Mouse (Mus musculus): ENCODE results near the gene Lpp. TPM values are rescaled to one million over a fixed set of nuclear protein-coding genes. Genes with fewer than 3 reads are reported as not detected.

Lpp gene
- total and polyA plus RNA-seq, 3 experiments = 0.64 to 1.2 (median 0.68) TPM

- Histone ChIP-seq H3K27me3 (replicated peaks) (peaks cover 6% of the 10 kb centered on the region), H3K36me3 (replicated peaks in 1 of 2; ENCODE audit: control insufficient read depth in 1 of 2, insufficient read depth in 1 of 2, low read length in 1 of 2) (no peaks in the 10 kb centered on the region), H3K9ac (ENCODE audit: insufficient read depth, low read depth) (no peak overlapping the region), H3K27ac (ENCODE audit: insufficient read depth, low read depth) (no peak overlapping the region), H3K4me1 (ENCODE audit: control insufficient read depth in 1 of 2, insufficient read depth in 2 of 2) (peaks cover 0 to under 1% of the 10 kb centered on the region in 2 experiments; a peak in 1 of 4 replicates), H3K9me3 (replicated peaks; ENCODE audit: low read length) (no peaks in the 10 kb centered on the region), H3K4me3 (replicated peaks in 1 of 3; ENCODE audit: low read depth in 2 of 3, low read length in 2 of 3, poor library complexity in 1 of 3) (no peak overlapping the region), H3K79me2 (replicated peaks; ENCODE audit: control insufficient read depth, extremely low read depth, insufficient read depth, poor library complexity, severe bottlenecking) (no peaks in the 10 kb centered on the region), H3K4me2 (ENCODE audit: insufficient read depth, low read depth, poor library complexity, severe bottlenecking) (no peak overlapping the region)
- in situ Hi-C loops (cut with MboI; ENCODE audit: low pct_ligation_motif_present, low pct_unique_long_range_greater_than_20kb, low sequenced_read_pairs) = no loop called here
- TF ChIP-seq ETS1 (conservative IDR thresholded peaks at IDR 0.05; ENCODE audit: low read depth, low read length) (no peak), ZC3H11A (IDR thresholded peaks at IDR 0.05; ENCODE audit: low read depth, low read length) (no peak), CHD2 (IDR thresholded peaks at IDR 0.05; ENCODE audit: low read length) (no peak), USF1 (IDR thresholded peaks at IDR 0.05; ENCODE audit: low read depth, low read length) (no peak), MXI1 (IDR thresholded peaks at IDR 0.05; ENCODE audit: low read depth, low read length) (no peak), RCOR1 (conservative IDR thresholded peaks at IDR 0.05; ENCODE audit: low read depth, low read length) (no peak), TCF12 (IDR thresholded peaks at IDR 0.05; ENCODE audit: low read depth, low read length) (no peak), RAD21 (IDR thresholded peaks at IDR 0.05; ENCODE audit: low read depth, low read length) (no peak), TBP (conservative IDR thresholded peaks at IDR 0.05; ENCODE audit: low read depth, low read length) (no peak), MEF2A (IDR thresholded peaks at IDR 0.05; ENCODE audit: borderline replicate concordance, low read depth, low read length) (no peak), PAX5 (IDR thresholded peaks at IDR 0.05; ENCODE audit: low read length) (no peak), KAT2A (IDR thresholded peaks at IDR 0.05; ENCODE audit: insufficient replicate concordance, low read length) (no peak), POLR2A (IDR thresholded peaks at IDR 0.05; ENCODE audit: low read depth, low read length) (no peak), MAX (IDR thresholded peaks at IDR 0.05; ENCODE audit: low read length) (no peak), SMC3 (IDR thresholded peaks at IDR 0.05; ENCODE audit: low read depth, low read length) (no peak)
- dilution Hi-C loops (cut with MboI; ENCODE audit: extremely low pct_ligation_motif_present, extremely low pct_unique_long_range_greater_than_20kb, low sequenced_read_pairs) = no loop called here
- no peak for DNase-seq (ENCODE audit: extremely low read depth)
Measured at GRCm38 (mm10) chr16:24353816-24354215, 39.5 kb upstream of the Lpp start.

- Histone ChIP-seq H3K4me2 (ENCODE audit: insufficient read depth, low read depth, poor library complexity, severe bottlenecking) (no peak overlapping the region), H3K79me2 (replicated peaks; ENCODE audit: control insufficient read depth, extremely low read depth, insufficient read depth, poor library complexity, severe bottlenecking) (no peaks in the 10 kb centered on the region), H3K27ac (ENCODE audit: insufficient read depth, low read depth) (no peak overlapping the region), H3K9ac (ENCODE audit: insufficient read depth, low read depth) (no peak overlapping the region), H3K9me3 (replicated peaks; ENCODE audit: low read length) (no peaks in the 10 kb centered on the region), H3K4me3 (replicated peaks in 1 of 3; ENCODE audit: low read depth in 2 of 3, low read length in 2 of 3, poor library complexity in 1 of 3) (no peak overlapping the region), H3K36me3 (replicated peaks in 1 of 2; ENCODE audit: control insufficient read depth in 1 of 2, insufficient read depth in 1 of 2, low read length in 1 of 2) (no peaks in the 10 kb centered on the region), H3K27me3 (replicated peaks) (no peaks in the 10 kb centered on the region), H3K4me1 (ENCODE audit: control insufficient read depth in 1 of 2, insufficient read depth in 2 of 2) (no peaks in the 10 kb centered on the region)
- dilution Hi-C loops (cut with MboI; ENCODE audit: extremely low pct_ligation_motif_present, extremely low pct_unique_long_range_greater_than_20kb, low sequenced_read_pairs) (no loop called here), in situ Hi-C loops (cut with MboI; ENCODE audit: low pct_ligation_motif_present, low pct_unique_long_range_greater_than_20kb, low sequenced_read_pairs) (no loop called here)
- DNase-seq (ENCODE audit: extremely low read depth) = no peak
- TF ChIP-seq SMC3 (IDR thresholded peaks at IDR 0.05; ENCODE audit: low read depth, low read length) = no peak
- TF ChIP-seq IRF4 (IDR thresholded peaks at IDR 0.05; ENCODE audit: low read depth, low read length) = no peak
- no peak for TF ChIP-seq MAFK (IDR thresholded peaks at IDR 0.05; ENCODE audit: insufficient replicate concordance, low read length)
- TF ChIP-seq JUND (conservative IDR thresholded peaks at IDR 0.05; ENCODE audit: low read depth, low read length) = no peak
- no peak for TF ChIP-seq PAX5 (IDR thresholded peaks at IDR 0.05; ENCODE audit: low read length)
- TF ChIP-seq ZC3H11A (IDR thresholded peaks at IDR 0.05; ENCODE audit: low read depth, low read length) = no peak
- no peak for TF ChIP-seq SIN3A (IDR thresholded peaks at IDR 0.05; ENCODE audit: low read length)
Measured at GRCm38 (mm10) chr16:24361667-24362066, 31.6 kb upstream of the Lpp start.

Measured in CH12.LX (cell line).